Mouse (Mus musculus) liver, postnatal 0 days (tissue): ENCODE measurements around the gene Olfr987.

Experiments used
- CTCF ChIP-seq: sonication (generic); IDR thresholded peaks from 2 replicates; pipeline ENCODE4 v1.5.1; 2016; ENCODE audit warnings: antibody characterized with exemption, low read depth
- EP300 ChIP-seq: IDR thresholded peaks from 2 replicates; pipeline ENCODE4 v1.6.1; 2016; ENCODE audit warnings: antibody characterized with exemption, low read depth, mild to moderate bottlenecking

GRCm38 (mm10) chr2:85319106-85319505, 20.0 kb downstream of the Olfr987 start:
- TF ChIP-seq EP300 (no peak), CTCF (no peak)
